Mouse (Mus musculus): ENCODE measurements around the gene Bhlha9. TPM values are rescaled to one million over a fixed set of nuclear protein-coding genes. Genes with fewer than 3 reads are reported as not detected.
"Not testable (repeated sequence)": the region's sequence is repeated elsewhere in the genome, so short reads cannot be mapped to it uniquely, and the experiment has no call there.

The Bhlha9 gene
- polyA plus RNA-seq, 1 experiment from 2014 or later = not detected

GRCm38 (mm10) chr11:76667807-76668206 lies 4.5 kb upstream of the Bhlha9 start:
- peaks cover 98% of the 10 kb centered on the region for H3K27me3 ChIP-seq

DNA sequence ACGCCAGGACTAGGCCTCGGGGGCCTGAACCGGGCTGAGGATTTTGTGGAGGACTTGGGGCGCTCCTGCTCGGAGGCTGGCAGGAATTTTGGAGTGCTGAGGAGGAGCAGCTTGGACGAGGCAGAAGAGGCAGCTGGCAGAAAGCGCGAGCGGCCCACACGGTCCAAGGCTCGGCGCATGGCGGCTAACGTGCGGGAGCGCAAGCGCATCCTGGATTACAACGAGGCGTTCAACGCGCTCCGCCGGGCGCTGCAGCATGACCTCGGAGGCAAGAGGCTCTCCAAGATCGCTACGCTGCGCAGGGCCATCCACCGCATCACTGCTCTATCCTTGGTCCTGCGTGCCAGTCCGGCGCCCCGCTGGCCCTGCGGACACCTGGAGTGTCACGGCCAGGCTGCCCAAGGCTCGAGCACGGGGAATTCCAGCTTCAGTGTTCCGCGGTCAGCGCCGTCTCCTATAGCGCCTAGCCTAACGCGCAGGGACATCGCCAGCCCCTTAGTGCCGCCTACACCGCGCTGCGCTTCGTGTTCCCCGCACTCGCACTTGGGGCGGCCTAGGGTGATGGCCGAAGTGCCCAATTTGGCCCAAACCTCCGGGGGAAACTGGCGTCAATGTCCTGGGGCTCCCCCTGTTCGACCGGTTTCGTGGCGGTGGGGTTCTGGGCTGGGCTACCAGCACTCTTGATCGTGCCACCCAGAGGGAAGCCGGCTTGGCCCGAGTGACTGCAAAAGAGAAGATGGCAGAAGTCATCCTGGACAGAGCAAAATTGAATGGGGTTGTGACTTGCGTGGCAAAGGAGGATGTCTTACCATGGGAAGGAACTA lies 503 bp downstream of the Bhlha9 start:
- 3% methylated on average over 64 of the region's 64 CpGs for WGBS
- Histone ChIP-seq H3K27me3 (peaks cover 85% of the 10 kb centered on the region), H3K27ac (no peak overlapping the region), H3K4me2 (peak overlapping the region; percentile 74), H3K4me1 (peaks cover 12% of the 10 kb centered on the region), H3K9me3 (no peaks in the 10 kb centered on the region), H3K9ac (peak overlapping the region; percentile 58), H3K4me3 (peak overlapping the region; percentile 43), H3K36me3 (no peaks in the 10 kb centered on the region)
- ATAC-seq (ENCODE audit: insufficient number of reproducible peaks, insufficient read depth, low FRiP score, low TSS enrichment, low read depth) = no peak

More at GRCm38 (mm10) chr11:76667807-76668206, 4.5 kb upstream of the Bhlha9 start:
- Histone ChIP-seq H3K4me3 (no peak overlapping the region), H3K9me3 (no peaks in the 10 kb centered on the region), H3K36me3 (no peaks in the 10 kb centered on the region), H3K4me2 (no peak overlapping the region), H3K27ac (no peak overlapping the region), H3K4me1 (peaks cover 12% of the 10 kb centered on the region), H3K9ac (no peak overlapping the region)
- WGBS = 6% methylated on average over 4 of the region's 4 CpGs
- no peak for ATAC-seq (ENCODE audit: insufficient number of reproducible peaks, insufficient read depth, low FRiP score, low TSS enrichment, low read depth)

- no peak for ATAC-seq (ENCODE audit: insufficient number of reproducible peaks, insufficient read depth, low FRiP score, low TSS enrichment, low read depth)
- peaks cover 15% of the 10 kb centered on the region for H3K4me1 ChIP-seq
- peaks cover 78% of the 10 kb centered on the region for H3K27me3 ChIP-seq
- no peaks in the 10 kb centered on the region for H3K9me3 ChIP-seq
- no peak overlapping the region for H3K27ac ChIP-seq
- no peak overlapping the region for H3K9ac ChIP-seq
- no peaks in the 10 kb centered on the region for H3K36me3 ChIP-seq
- H3K4me2 ChIP-seq = no peak overlapping the region
- no peak overlapping the region for H3K4me3 ChIP-seq
- WGBS = 46% methylated on average over 8 of the region's 8 CpGs
These were observed 1.9 kb downstream of the Bhlha9 start for GRCm38 (mm10) chr11:76674199-76674598.

- no peak for ATAC-seq (ENCODE audit: insufficient number of reproducible peaks, insufficient read depth, low FRiP score, low TSS enrichment, low read depth)
- no peak overlapping the region for H3K27ac ChIP-seq
- 39% methylated on average over 4 of the region's 4 CpGs for WGBS
- no peaks in the 10 kb centered on the region for H3K9me3 ChIP-seq
- H3K36me3 ChIP-seq = no peaks in the 10 kb centered on the region
- no peak overlapping the region for H3K4me3 ChIP-seq
- no peak overlapping the region for H3K9ac ChIP-seq
- peaks cover 73% of the 10 kb centered on the region for H3K27me3 ChIP-seq
- H3K4me1 ChIP-seq = peaks cover 15% of the 10 kb centered on the region
- no peak overlapping the region for H3K4me2 ChIP-seq
These were observed 2.4 kb downstream of the Bhlha9 start for GRCm38 (mm10) chr11:76674704-76675103.

DNA sequence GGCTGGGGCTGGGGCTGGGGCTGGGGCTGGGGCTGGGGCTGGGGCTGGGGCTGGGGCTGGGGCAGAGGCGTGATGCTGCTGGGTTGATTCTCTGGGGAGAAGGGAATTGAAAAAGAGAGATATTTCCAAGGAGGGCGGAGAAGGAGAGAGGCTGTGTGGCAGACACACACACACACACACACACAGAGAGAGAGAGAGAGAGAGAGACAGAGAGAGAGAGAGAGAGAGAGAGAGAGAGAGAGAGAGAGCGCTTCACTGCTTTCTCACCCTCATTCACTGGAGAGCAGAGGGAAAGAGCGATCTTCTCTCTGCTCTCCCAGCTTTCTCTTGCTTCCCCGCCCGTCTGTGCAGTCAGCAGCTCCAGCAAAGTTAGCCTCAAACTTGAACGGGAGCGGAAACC lies 7.2 kb downstream of the Bhlha9 start, which contains the start of gene Trarg1:
Gene Trarg1 (plus strand): TSS at position 301 of the 400 bp plus-strand sequence.
- Histone ChIP-seq H3K9ac (peak within 1 kb of the TSS; percentile 40; the same call in 1 of the 2 replicates), H3K27me3 (peaks cover 32% of the 10 kb centered on the region), H3K27ac (peak within 1 kb of the TSS; percentile 22; the same call in 1 of the 2 replicates), H3K4me2 (peak within 1 kb of the TSS; percentile 37)
- not testable (repeated sequence) for ATAC-seq (ENCODE audit: insufficient number of reproducible peaks, insufficient read depth, low FRiP score, low TSS enrichment, low read depth); H3K9me3 ChIP-seq; H3K4me3 ChIP-seq; H3K4me1 ChIP-seq; H3K36me3 ChIP-seq
- 35% methylated on average over 8 of the region's 8 CpGs for WGBS

GRCm38 (mm10) chr11:76685604-76686003 lies 13.3 kb downstream of the Bhlha9 start:
- ATAC-seq (ENCODE audit: insufficient number of reproducible peaks, insufficient read depth, low FRiP score, low TSS enrichment, low read depth) = no peak
- Histone ChIP-seq H3K27me3 (peaks cover 2% of the 10 kb centered on the region; the same call in 1 of the 2 replicates), H3K4me3 (no peak overlapping the region), H3K27ac (no peak overlapping the region), H3K9ac (no peak overlapping the region), H3K4me2 (no peak overlapping the region), H3K36me3 (no peaks in the 10 kb centered on the region), H3K9me3 (no peaks in the 10 kb centered on the region), H3K4me1 (no peaks in the 10 kb centered on the region)
- 60% methylated on average over 2 of the region's 2 CpGs for WGBS

DNA sequence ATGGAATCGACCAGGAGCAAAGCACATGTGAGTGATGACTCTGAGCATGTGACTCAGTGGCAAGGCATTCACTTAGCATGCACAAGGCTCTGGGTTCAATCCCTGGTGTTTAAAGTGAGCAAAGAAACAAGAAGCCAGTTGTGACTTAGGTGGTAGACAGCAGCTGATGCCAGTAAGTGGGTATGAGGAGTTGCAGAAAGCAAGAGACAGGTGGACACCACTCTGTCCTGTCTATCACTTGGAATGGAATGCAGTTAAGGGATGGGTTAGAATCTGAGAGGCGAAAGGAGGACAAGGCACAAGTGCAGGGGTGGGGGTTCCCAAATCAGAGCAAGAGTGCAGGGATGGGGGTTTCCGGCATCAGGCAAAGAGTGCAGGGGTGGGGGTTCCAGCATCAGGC lies 19.8 kb downstream of the Bhlha9 start:
- Histone ChIP-seq H3K27ac (no peak overlapping the region), H3K4me1 (no peaks in the 10 kb centered on the region), H3K36me3 (no peaks in the 10 kb centered on the region), H3K9me3 (no peaks in the 10 kb centered on the region), H3K4me2 (no peak overlapping the region), H3K27me3 (no peaks in the 10 kb centered on the region), H3K4me3 (no peak overlapping the region), H3K9ac (no peak overlapping the region)
- 83% methylated on average over 3 of the region's 3 CpGs for WGBS
- ATAC-seq (ENCODE audit: insufficient number of reproducible peaks, insufficient read depth, low FRiP score, low TSS enrichment, low read depth) = no peak

DNA sequence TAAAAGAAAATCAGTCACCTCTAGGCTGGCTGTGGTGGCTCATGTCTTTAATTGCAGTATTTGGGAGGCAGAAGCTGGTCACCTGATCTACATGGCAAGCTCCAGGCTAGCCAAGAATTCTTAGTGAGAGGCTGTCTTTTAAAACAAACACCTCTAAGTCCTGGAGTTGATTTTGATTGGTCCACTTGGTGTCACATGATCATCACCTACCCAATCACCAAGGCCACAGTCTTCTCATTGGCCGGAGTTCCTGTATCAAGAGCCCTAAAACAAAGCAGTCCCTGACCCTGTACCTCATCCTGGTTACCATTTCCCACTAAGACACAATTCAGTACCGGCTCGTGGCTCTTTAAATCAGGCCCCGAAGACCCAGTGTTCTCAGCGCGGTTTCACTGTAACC lies 23.5 kb downstream of the Bhlha9 start:
- WGBS = 64% methylated on average over 6 of the region's 6 CpGs
- ATAC-seq (ENCODE audit: insufficient number of reproducible peaks, insufficient read depth, low FRiP score, low TSS enrichment, low read depth) = no peak

DNA sequence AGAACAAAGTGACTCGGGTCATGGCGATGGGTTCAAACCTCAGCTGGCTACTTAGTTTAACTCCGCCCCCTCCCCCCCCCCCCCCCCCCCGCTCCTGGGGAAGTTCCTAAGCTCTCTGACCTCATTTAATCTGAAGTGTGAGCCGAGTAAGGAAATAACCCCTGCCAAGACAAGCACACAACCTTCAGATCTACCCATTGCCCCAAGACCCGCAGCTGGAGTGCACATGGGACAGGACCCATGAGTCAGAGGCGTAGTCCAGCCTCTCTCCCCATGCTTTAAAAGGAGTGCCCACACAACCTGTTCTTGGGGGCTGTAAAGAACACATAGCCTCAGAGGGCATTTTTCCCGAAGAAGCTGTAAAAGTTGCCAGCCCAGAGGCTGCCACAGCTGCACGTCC lies 27.4 kb downstream of the Bhlha9 start:
- no peak for ATAC-seq (ENCODE audit: insufficient number of reproducible peaks, insufficient read depth, low FRiP score, low TSS enrichment, low read depth)
- H3K4me3 ChIP-seq = no peak overlapping the region
- no peak overlapping the region for H3K27ac ChIP-seq
- 68% methylated on average over 7 of the region's 9 CpGs for WGBS
- peak overlapping the region; percentile 20; the same call in 1 of the 2 replicates for H3K4me2 ChIP-seq
- no peaks in the 10 kb centered on the region for H3K4me1 ChIP-seq
- no peaks in the 10 kb centered on the region for H3K27me3 ChIP-seq
- H3K9me3 ChIP-seq = no peaks in the 10 kb centered on the region
- no peaks in the 10 kb centered on the region for H3K36me3 ChIP-seq
- no peak overlapping the region for H3K9ac ChIP-seq

More for the DNA sequence above, 23.5 kb downstream of the Bhlha9 start:
- H3K4me1 ChIP-seq = no peaks in the 10 kb centered on the region
- H3K36me3 ChIP-seq = no peaks in the 10 kb centered on the region
- no peak overlapping the region for H3K4me2 ChIP-seq
- no peak overlapping the region for H3K4me3 ChIP-seq
- no peaks in the 10 kb centered on the region for H3K9me3 ChIP-seq
- H3K27ac ChIP-seq = no peak overlapping the region
- H3K9ac ChIP-seq = no peak overlapping the region
- no peaks in the 10 kb centered on the region for H3K27me3 ChIP-seq

GRCm38 (mm10) chr11:76707656-76708055 lies 35.4 kb downstream of the Bhlha9 start:
- no peak overlapping the region for H3K4me3 ChIP-seq
- no peaks in the 10 kb centered on the region for H3K36me3 ChIP-seq
- no peak overlapping the region for H3K27ac ChIP-seq
- H3K4me2 ChIP-seq = no peak overlapping the region
- H3K9ac ChIP-seq = no peak overlapping the region
- ATAC-seq (ENCODE audit: insufficient number of reproducible peaks, insufficient read depth, low FRiP score, low TSS enrichment, low read depth) = no peak
- no peaks in the 10 kb centered on the region for H3K27me3 ChIP-seq
- 70% methylated on average over 3 of the region's 3 CpGs for WGBS
- peaks cover 4% of the 10 kb centered on the region; the same call in 1 of the 2 replicates for H3K9me3 ChIP-seq
- peaks cover 19% of the 10 kb centered on the region for H3K4me1 ChIP-seq

- Histone ChIP-seq H3K36me3 (no peaks in the 10 kb centered on the region), H3K27me3 (no peaks in the 10 kb centered on the region), H3K9ac (no peak overlapping the region), H3K27ac (no peak overlapping the region), H3K4me3 (no peak overlapping the region), H3K4me1 (peaks cover 19% of the 10 kb centered on the region), H3K9me3 (peaks cover 4% of the 10 kb centered on the region; the same call in 1 of the 2 replicates), H3K4me2 (no peak overlapping the region)
- 79% methylated on average over 1 of the region's 1 CpGs for WGBS
- ATAC-seq (ENCODE audit: insufficient number of reproducible peaks, insufficient read depth, low FRiP score, low TSS enrichment, low read depth) = no peak
These were observed 35.8 kb downstream of the Bhlha9 start for GRCm38 (mm10) chr11:76708066-76708465.

- ATAC-seq (ENCODE audit: insufficient number of reproducible peaks, insufficient read depth, low FRiP score, low TSS enrichment, low read depth) = no peak
- no peak overlapping the region for H3K9ac ChIP-seq
- H3K4me1 ChIP-seq = peaks cover 19% of the 10 kb centered on the region
- H3K4me2 ChIP-seq = no peak overlapping the region
- H3K27ac ChIP-seq = no peak overlapping the region
- no peaks in the 10 kb centered on the region for H3K36me3 ChIP-seq
- WGBS = 34% methylated on average over 1 of the region's 1 CpGs
- H3K27me3 ChIP-seq = no peaks in the 10 kb centered on the region; the same call in 1 of the 2 replicates
- no peak overlapping the region for H3K4me3 ChIP-seq
- H3K9me3 ChIP-seq = peaks cover 4% of the 10 kb centered on the region; the same call in 1 of the 2 replicates
These were observed 36.6 kb downstream of the Bhlha9 start for GRCm38 (mm10) chr11:76708881-76709280.
